Mouse (Mus musculus) thymus, postnatal 10 days (tissue): Measurements from ENCODE around the gene Avpi1.

Experiments used
- DNase-seq, 2 experiments: peaks; one replicate each; pipeline ENCODE4 v3.0.0; 2021; ENCODE audit warnings: low spot score in 2 of 2

Gene Avpi1

GRCm38 (mm10) chr19:42144541-42145167, 15.8 kb upstream of the Avpi1 start:
- DNase-seq = peak; percentile 46 to 85

- DNase-seq = no peak
Observed at GRCm38 (mm10) chr19:42144067-42144466, 15.2 kb upstream of the Avpi1 start.

GRCm38 (mm10) chr19:42142757-42143156, 13.9 kb upstream of the Avpi1 start:
- DNase-seq = no peak

- no peak for DNase-seq
Observed at GRCm38 (mm10) chr19:42141998-42142397, 13.1 kb upstream of the Avpi1 start.

GRCm38 (mm10) chr19:42139724-42140517, 11.1 kb upstream of the Avpi1 start:
- DNase-seq = no peak

- no peak for DNase-seq
Observed at GRCm38 (mm10) chr19:42138517-42139285, 9.8 kb upstream of the Avpi1 start.

GRCm38 (mm10) chr19:42137167-42137672, 8.4 kb upstream of the Avpi1 start:
- no peak for DNase-seq

GRCm38 (mm10) chr19:42136126-42136525, 7.3 kb upstream of the Avpi1 start:
- no peak for DNase-seq

GRCm38 (mm10) chr19:42135070-42135469, 6.2 kb upstream of the Avpi1 start:
- DNase-seq = no peak

- no peak for DNase-seq
Observed at GRCm38 (mm10) chr19:42131101-42131500, 2.2 kb upstream of the Avpi1 start.

- DNase-seq = no peak
Observed at GRCm38 (mm10) chr19:42130294-42130606, 1.4 kb upstream of the Avpi1 start.

GRCm38 (mm10) chr19:42129509-42130293, 842 bp upstream of the Avpi1 start:
- no peak for DNase-seq

- DNase-seq = no peak
Observed at GRCm38 (mm10) chr19:42128052-42128740, 663 bp downstream of the Avpi1 start.

- no peak for DNase-seq
Observed at GRCm38 (mm10) chr19:42127024-42127423, 1.8 kb downstream of the Avpi1 start.

- no peak for DNase-seq
Observed at GRCm38 (mm10) chr19:42126219-42126605, 2.6 kb downstream of the Avpi1 start.

GRCm38 (mm10) chr19:42125501-42126218, 3.2 kb downstream of the Avpi1 start:
- DNase-seq = no peak

- no peak for DNase-seq
Observed at GRCm38 (mm10) chr19:42124684-42125083, 4.2 kb downstream of the Avpi1 start.

GRCm38 (mm10) chr19:42120451-42120850, 8.4 kb downstream of the Avpi1 start:
- DNase-seq = no peak

- DNase-seq = no peak
Observed at GRCm38 (mm10) chr19:42118596-42118995, 10.3 kb downstream of the Avpi1 start.

- no peak for DNase-seq
Observed at GRCm38 (mm10) chr19:42118142-42118541, 10.7 kb downstream of the Avpi1 start.
